Mouse (Mus musculus): Measurements from ENCODE around the gene Hist1h2ac.

Gene Hist1h2ac

DNA sequence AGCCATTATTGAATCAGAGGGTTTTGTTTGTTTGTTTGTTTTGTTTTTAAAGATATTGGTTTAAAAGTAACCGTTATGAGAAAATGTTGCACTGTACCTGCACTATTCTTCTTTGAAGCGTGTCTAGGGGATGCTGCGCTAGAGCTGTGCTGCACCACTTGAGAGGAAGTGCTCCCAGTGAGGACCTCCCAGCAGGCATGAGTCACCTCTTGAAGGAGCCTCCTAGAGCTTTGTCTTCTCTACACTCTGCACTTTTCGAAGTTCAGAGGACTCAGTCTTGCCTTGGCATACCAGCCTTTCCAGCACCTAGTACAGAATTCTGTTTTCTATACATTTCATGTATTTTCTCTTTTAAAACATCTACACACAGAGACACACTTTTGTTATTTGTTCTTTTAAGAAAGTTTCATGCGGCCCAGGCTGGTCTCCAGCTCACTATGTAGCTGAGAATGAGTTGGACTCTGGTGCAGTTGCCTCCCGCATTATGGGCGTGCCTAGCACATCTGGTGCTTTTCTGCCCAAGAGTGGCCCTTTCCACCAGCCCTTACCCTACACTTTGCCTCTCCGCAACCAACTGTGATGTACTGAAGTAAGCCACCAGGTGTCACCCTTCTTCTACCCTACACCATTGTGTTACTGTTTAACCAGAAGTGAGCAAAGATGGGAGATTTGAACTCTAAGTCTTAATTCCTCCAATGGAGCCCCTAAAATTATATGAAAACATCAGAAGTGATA is 17.2 kb upstream of the Hist1h2ac start:
- peak; percentile 78 to 80 for DNase-seq (ENCODE audit: low spot score in 2 of 2)

DNA sequence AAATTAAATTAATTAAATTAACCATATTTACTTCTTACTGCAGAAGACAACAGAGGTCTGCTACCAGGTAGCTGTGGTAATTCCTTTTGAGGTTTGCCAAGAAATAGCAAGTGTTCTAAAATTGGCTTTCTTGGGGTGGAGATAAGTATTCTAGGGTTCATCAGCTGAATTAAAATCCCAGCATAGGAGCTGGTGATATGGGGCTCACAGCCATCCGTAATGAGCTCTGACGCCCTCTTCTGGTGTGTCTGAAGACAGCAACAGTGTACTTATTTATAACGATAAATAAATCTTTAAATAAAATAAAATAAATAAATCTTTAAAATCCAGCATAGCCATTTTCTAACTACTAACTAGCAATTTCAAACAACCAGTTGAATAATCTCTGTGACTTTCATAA is 16.0 kb upstream of the Hist1h2ac start:
- no peak for DNase-seq (ENCODE audit: low spot score in 2 of 2)

- DNase-seq (ENCODE audit: low spot score in 2 of 2) = no peak
Observed at GRCm38 (mm10) chr13:23698996-23699395, 15.2 kb upstream of the Hist1h2ac start.

DNA sequence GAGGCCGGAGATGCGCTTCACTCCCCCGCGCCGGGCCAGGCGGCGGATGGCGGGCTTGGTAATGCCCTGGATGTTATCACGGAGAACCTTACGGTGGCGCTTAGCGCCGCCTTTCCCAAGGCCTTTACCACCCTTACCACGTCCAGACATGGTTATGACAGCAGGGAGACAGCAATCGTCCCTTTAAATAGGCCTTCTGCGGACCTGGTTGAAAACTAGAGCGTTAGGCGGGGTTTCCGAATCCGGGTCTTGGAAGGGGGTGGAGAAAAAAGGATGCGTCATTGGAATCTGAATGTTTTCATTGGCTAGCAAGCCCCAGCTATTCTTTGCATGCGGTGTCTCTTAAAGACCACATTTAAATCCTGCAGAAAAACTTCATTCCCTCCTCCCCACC is 14.5 kb upstream of the Hist1h2ac start, which contains the start of gene Hist1h4c:
Gene Hist1h4c (minus strand): TSS at position 155 of the 394 bp plus-strand sequence.
- DNase-seq (ENCODE audit: low spot score in 2 of 2) = peak; percentile 99

GRCm38 (mm10) chr13:23697491-23698299 is 13.9 kb upstream of the Hist1h2ac start:
- peak; percentile 61 to 64 for DNase-seq (ENCODE audit: low spot score in 2 of 2)

- DNase-seq (ENCODE audit: low spot score in 2 of 2) = no peak
Observed at GRCm38 (mm10) chr13:23696061-23696474, 12.3 kb upstream of the Hist1h2ac start.

GRCm38 (mm10) chr13:23695514-23695913 is 11.8 kb upstream of the Hist1h2ac start, which contains the start of gene Hist1h1t:
Gene Hist1h1t (plus strand): TSS chr13:23695814.
- DNase-seq (ENCODE audit: low spot score in 2 of 2) = no peak

DNA sequence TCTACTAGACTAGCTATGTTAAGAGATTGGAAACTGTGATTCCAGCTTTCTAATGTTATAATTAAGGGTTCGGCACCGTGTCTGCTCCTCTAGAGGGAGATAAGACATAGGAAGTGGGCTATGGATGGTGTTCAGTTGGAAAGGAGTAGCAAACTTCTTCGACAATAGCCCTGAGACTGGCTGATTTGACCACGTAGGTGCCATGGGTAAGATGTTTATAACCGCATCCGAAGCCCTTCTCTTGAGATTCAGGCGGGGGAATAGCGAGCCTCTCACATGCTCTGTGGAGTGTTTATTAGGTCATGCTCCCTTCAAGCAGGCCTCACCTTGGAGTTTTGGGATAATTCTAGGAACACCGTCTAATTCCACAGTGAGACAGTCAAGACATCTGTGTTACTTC is 11.2 kb upstream of the Hist1h2ac start:
- DNase-seq (ENCODE audit: low spot score in 2 of 2) = no peak

GRCm38 (mm10) chr13:23693856-23694440 is 10.2 kb upstream of the Hist1h2ac start:
- no peak for DNase-seq (ENCODE audit: low spot score in 2 of 2)

DNA sequence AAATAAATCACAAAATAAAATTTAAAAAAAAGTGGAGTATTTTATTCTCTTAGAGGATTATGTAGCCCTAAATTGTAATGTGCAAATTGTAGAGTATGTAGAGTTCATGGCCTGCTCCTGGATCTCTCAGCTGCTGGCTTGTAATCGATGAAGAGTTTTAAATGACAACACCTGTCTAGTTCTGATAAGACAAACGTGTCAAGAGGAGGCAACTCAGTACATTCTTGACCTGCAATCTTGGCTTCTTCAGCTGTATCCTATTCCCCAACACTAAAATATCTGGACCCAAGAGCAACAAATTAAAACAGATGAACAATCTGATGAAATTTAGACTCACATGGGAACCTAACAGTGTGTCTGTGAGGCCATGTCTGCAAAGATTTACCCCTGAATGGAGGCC is 5.7 kb upstream of the Hist1h2ac start:
- peak in 1 of 2 experiments; percentile 1 for DNase-seq (ENCODE audit: low spot score in 2 of 2)

GRCm38 (mm10) chr13:23688956-23689355 is 5.2 kb upstream of the Hist1h2ac start:
- peak in 1 of 2 experiments; percentile 1 for DNase-seq (ENCODE audit: low spot score in 2 of 2)

GRCm38 (mm10) chr13:23687907-23688306 is 4.2 kb upstream of the Hist1h2ac start:
- DNase-seq (ENCODE audit: low spot score in 2 of 2) = peak in 1 of 2 experiments; percentile 9

DNA sequence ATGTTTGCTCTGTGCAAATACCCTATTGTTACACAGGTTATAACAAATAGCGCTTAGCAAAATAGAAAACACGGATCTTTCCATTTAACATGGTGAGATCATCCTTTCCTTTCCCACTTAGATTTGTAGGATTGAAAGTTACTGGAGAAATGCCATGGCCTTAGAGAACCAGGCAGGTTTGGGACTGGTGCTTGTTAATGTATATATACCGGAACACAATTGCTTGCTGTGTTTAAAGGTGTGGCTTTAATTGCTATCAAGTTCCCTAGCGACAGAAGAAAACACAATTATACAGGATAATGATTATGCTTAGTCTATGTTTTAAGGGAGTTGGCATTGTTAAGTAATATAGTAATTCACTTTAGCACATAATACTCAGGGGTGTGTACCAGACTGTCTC is 3.4 kb upstream of the Hist1h2ac start:
- peak in 1 of 2 experiments; percentile 4 for DNase-seq (ENCODE audit: low spot score in 2 of 2)

- DNase-seq (ENCODE audit: low spot score in 2 of 2) = peak in 1 of 2 experiments; percentile 15
Observed at GRCm38 (mm10) chr13:23685966-23686365, 2.2 kb upstream of the Hist1h2ac start.

DNA sequence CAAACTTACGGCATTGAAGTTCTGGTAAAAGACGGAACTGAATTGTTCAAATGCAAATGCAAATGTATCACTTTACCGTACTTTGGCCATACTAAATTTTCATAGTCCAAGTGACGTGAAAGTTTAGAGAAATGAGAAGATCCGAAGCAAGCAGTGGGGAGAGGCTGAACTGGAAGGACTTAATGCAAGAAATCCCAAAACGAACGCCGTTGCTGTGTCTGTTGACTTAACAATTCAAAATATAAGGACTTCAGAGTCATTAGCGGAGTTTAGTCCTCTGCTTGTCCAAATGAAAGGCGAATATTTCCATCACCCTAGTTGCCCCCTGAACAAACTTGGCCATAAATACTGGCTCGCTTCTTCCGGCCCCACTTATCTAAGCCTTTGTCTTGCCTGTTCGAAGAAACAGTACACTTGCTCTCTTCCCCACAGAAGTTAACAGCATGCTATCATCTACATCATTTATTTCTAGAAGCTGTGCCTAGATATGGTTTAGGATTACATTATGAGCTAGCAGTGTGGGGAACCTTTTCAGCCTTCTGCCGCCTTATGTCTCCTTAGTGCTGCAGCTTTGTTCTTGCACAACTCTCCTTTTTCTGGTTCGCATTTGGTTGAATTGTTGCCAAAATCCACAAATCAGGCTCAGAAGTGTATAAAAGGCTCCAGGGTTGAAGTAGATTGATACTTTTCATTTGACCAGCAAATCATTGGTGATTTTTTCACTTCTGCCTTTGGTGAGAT is 1.5 kb upstream of the Hist1h2ac start:
- DNase-seq (ENCODE audit: low spot score in 2 of 2) = no peak

GRCm38 (mm10) chr13:23684295-23684945 is 672 bp upstream of the Hist1h2ac start:
- peak; percentile 54 to 63 for DNase-seq (ENCODE audit: low spot score in 2 of 2)

DNA sequence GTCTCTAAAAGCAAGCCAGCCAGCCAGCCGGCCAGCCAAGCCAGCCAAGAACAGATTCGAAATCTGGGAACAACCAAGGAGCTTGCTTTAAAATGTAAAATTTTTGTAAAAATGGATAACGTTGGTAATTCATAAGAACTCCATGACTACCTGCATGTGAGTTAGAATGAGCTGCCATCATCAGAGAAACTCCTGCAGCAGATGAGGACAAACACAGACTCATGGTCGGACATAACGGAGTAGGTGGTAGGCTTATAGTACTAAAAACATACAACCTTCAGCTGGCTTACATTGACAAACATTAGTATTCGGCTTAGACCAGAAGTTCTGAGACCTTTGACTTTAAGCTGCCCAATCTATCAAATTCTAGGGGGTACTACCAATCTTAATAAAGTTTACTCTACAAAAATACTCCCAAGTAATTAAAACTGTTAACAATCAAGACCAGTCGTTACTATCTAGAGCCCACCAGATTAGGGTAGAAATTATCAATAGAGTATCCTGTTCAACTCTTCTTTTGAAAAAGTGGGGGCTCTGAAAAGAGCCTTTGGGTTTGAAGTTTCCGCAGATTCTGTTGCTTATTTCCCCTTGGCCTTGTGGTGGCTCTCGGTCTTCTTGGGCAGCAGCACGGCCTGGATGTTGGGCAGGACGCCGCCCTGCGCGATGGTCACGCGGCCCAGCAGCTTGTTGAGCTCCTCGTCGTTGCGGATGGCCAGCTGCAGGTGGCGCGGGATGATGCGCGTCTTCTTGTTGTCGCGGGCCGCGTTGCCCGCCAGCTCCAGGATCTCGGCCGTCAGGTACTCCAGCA is 597 bp downstream of the Hist1h2ac start:
- DNase-seq (ENCODE audit: low spot score in 2 of 2) = peak in 1 of 2 experiments; percentile 19

- no peak for DNase-seq (ENCODE audit: low spot score in 2 of 2)
Observed at GRCm38 (mm10) chr13:23682623-23682946, 1.2 kb downstream of the Hist1h2ac start.

- DNase-seq (ENCODE audit: low spot score in 2 of 2) = no peak
Observed at GRCm38 (mm10) chr13:23681990-23682582, 1.7 kb downstream of the Hist1h2ac start.

DNA sequence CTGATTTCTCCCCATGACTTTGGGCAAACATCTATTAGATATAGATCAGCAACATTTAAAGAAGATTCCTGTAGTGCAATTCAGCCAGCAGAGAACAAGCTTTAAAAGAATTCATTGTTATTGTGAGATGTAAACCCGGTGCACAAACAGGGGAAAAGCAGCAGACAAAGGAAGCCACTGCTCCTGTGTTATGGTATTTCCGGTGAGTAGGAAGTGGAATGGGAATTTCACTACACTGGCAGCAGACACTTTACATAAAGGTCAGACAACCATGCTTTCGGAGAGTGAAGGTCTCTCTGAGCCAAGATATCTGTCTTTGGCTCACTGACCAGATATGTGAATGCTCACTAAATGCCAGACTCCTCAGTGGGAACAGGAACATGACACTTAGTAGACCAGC is 21.2 kb downstream of the Hist1h2ac start:
- DNase-seq (ENCODE audit: low spot score in 2 of 2) = no peak
